Mouse (Mus musculus): ENCODE data around the gene Ccdc117.
A peak's percentile ranks its signal among the peaks of the same experiment; 100 is the strongest.
"Not testable (repeated sequence)": the region's sequence is repeated elsewhere in the genome, so short reads cannot be mapped to it uniquely, and the experiment has no call there.

Gene Ccdc117

GRCm38 (mm10) chr11:5509215-5510098 lies 32.5 kb downstream of the Ccdc117 start:
- DNase-seq (ENCODE audit: low spot score in 2 of 2) = no peak

GRCm38 (mm10) chr11:5505856-5506575 lies 36.0 kb downstream of the Ccdc117 start:
- peak in 1 of 2 experiments; percentile 22 for DNase-seq (ENCODE audit: low spot score in 2 of 2)

GRCm38 (mm10) chr11:5502351-5503051 lies 39.5 kb downstream of the Ccdc117 start:
- DNase-seq (ENCODE audit: low spot score in 2 of 2) = no peak

- DNase-seq (ENCODE audit: low spot score in 2 of 2) = no peak
These were observed 40.9 kb downstream of the Ccdc117 start for GRCm38 (mm10) chr11:5500903-5501741.

GRCm38 (mm10) chr11:5499961-5500644 lies 41.9 kb downstream of the Ccdc117 start:
- DNase-seq (ENCODE audit: low spot score in 2 of 2) = no peak

GRCm38 (mm10) chr11:5498931-5499661 lies 42.9 kb downstream of the Ccdc117 start:
- DNase-seq (ENCODE audit: low spot score in 2 of 2) = no peak

- DNase-seq (ENCODE audit: low spot score in 2 of 2) = no peak
These were observed 43.6 kb downstream of the Ccdc117 start for GRCm38 (mm10) chr11:5498422-5498821.

GRCm38 (mm10) chr11:5496559-5497248 lies 45.3 kb downstream of the Ccdc117 start:
- DNase-seq (ENCODE audit: low spot score in 2 of 2) = no peak

GRCm38 (mm10) chr11:5495906-5496305 lies 46.1 kb downstream of the Ccdc117 start:
- DNase-seq (ENCODE audit: low spot score in 2 of 2) = no peak

GRCm38 (mm10) chr11:5495286-5495832 lies 46.6 kb downstream of the Ccdc117 start:
- no peak for DNase-seq (ENCODE audit: low spot score in 2 of 2)

GRCm38 (mm10) chr11:5493869-5494268 lies 48.1 kb downstream of the Ccdc117 start:
- no peak for DNase-seq (ENCODE audit: low spot score in 2 of 2)

GRCm38 (mm10) chr11:5491912-5492311 lies 50.1 kb downstream of the Ccdc117 start:
- DNase-seq (ENCODE audit: low spot score in 2 of 2) = no peak

GRCm38 (mm10) chr11:5490989-5491656 lies 50.9 kb downstream of the Ccdc117 start:
- no peak for DNase-seq (ENCODE audit: low spot score in 2 of 2)

GRCm38 (mm10) chr11:5489433-5489832 lies 52.6 kb downstream of the Ccdc117 start:
- not testable (repeated sequence) for DNase-seq (ENCODE audit: low spot score in 2 of 2)

GRCm38 (mm10) chr11:5485193-5486011 lies 56.6 kb downstream of the Ccdc117 start:
- DNase-seq (ENCODE audit: low spot score in 2 of 2) = peak; percentile 78 to 83

GRCm38 (mm10) chr11:5482581-5482980 lies 59.4 kb downstream of the Ccdc117 start:
- no peak for DNase-seq (ENCODE audit: low spot score in 2 of 2)

Data from natural killer cell, adult 2 months (primary cell).